Mouse (Mus musculus) adrenal gland, adult 18-20 months (tissue): ENCODE measurements at regions not wholly inside any gene's neighbourhood (a gene's known extent, or its start where the extent isn't known, plus 50 kb on each side); places are given as distances from the start of the nearest gene placed in this dataset.

Experiments used
- DNase-seq, 2 experiments: peaks; one replicate each; pipeline ENCODE4 v3.0.0; 2021 to 2022; ENCODE audit warnings: low spot score in 2 of 2

DNA sequence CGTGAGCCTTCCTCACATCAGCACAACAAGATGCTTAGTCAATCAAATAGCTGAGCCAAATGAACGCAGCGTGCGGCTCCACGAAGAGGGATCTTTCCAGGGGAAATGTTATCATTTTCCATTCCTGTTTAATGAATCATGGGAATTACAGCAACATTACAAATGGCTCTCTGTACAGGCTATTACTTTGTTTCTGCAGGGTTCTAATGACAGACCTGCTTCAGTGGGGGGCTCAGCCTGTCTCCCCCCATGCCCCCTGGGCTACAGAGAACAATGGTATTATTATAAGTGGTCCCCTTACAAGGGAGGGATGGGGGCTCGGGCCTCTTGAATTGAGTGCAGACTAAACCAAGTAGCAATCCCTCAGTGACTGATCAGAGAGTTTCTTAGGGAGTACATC is 144.3 kb upstream of the Csf3r start:
- no peak for DNase-seq

DNA sequence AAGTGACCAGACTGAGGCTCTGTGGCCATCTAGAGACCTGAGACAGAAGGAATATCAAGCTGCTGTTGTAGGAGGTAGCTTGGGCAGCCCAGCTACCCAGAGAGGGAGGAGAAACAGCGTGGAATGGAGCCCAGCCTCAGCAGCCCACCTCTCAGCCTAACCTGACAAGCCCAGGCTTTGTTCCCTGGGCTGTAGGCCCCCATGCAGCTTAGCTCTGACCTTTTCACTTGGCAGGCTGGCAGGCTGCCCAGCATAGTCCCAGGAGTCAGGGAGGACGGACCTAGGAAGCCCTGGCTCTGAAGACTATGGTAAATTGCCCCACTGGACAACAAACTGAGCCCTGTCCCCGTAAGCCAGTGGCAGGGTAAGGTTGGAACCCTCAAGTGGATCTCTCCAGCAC is 141.8 kb upstream of the Csf3r start:
- peak; percentile 46 to 52 for DNase-seq

DNA sequence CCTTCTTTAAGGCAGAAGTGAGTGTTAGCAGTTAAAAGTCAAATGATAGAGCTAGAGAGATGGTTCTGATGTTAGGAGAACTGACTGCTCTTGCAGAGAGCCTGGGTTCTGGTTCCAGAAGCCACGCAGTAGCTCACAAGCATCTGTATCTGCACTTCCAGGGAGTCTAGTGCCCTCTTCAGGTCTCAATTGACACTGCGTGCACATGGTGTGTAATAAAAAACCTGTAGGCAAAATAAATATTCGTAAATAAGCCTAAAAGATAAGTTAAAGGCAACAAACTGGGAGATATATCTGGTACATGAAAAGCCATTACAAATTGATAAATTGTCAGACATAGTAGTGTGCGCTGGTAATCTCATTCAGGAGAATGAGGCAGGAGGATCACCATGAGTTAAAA is 133.8 kb upstream of the Csf3r start:
- DNase-seq: no peak

- DNase-seq: no peak
Measured at GRCm38 (mm10) chr4:125893139-125893538, 131.2 kb upstream of the Csf3r start.

DNA sequence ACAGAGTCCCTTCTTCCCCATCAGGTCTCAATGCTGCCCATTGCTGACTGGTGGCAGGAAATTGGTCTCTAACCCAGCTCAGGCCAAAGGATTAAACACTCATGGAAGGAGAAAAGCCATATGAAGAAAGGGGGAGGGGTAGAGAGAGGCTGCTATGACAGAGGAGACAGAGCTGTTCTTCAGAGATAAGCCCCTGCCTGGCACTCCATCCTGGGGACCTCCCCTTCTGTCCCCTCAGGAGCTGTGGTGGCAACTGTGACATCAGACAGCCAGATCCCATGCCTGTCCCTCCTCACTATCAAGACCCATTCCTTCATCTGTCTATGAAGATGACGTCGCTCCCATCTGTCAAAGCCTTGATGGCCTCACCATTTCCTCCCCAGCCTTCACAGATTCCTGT is 126.6 kb upstream of the Csf3r start:
- DNase-seq: no peak

DNA sequence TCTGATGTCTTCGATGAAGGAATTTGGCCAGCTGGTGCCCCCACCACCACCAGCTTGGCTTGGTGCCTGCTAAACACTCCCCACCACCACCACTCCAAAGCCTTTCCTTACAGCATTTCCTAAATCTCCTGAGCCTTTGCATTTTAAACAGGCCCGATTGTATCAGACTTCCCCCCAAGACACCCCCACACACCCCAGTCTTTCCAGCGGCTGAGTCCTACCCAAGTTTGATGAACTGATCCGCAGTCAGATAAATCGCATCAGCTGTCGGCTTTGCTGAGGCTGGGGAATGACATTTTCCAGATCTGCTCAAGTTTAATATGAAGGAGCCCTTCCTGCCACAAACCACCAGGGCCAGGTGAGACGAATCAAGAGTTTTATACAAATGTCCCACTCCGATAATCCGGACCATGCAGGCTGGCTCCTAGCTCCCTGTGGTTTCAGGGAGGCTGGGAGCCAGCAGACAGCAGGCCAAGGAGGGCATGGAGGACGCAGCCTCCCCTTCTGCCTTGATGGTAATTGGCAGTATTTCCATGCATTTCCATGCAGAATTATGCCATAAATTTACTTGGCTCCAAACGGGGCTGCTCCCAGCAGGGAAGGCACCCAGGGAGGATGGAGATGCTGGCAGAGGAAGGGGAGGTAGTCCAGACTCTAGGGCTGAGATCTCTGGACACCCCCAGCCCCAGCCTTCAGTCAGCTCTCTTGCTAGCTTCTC is 125.6 kb upstream of the Csf3r start:
- DNase-seq: no peak

DNA sequence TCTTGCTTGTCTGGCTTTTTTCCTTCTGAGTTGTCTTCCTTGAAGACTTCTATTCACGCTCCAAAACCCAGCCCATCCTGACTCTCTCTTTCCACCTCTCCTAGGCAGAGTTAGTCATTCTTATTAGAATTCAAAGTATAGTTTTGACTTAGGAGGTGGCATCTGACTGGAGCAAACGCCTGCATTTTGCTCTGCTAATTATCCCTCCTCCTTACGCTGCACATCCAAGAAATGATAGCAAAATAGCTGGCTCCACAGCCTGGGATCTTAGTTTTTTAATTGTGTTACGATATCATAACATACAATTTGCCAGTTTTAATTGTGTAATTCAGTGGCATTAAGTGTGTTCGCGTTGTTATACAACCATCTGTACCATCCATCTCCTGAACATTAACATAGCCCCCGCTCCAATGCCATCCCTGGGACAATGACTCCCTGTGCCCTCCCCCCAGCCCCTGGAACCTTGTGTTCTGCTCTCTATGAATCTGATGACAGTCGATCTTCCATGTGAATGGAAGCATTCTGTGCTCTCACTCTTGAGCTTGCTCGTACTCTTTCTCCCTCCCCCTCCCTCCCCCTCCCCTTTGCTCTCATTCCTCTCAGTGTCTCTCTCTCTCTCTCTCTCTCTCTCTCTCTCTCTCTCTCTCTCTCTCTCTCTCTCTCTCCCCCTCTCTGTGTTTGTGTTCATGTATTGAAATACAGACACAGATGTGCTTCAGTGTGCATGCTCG is 122.6 kb upstream of the Csf3r start:
- DNase-seq: no peak

GRCm38 (mm10) chr4:125906296-125906695 is 118.1 kb upstream of the Csf3r start:
- DNase-seq: no peak

DNA sequence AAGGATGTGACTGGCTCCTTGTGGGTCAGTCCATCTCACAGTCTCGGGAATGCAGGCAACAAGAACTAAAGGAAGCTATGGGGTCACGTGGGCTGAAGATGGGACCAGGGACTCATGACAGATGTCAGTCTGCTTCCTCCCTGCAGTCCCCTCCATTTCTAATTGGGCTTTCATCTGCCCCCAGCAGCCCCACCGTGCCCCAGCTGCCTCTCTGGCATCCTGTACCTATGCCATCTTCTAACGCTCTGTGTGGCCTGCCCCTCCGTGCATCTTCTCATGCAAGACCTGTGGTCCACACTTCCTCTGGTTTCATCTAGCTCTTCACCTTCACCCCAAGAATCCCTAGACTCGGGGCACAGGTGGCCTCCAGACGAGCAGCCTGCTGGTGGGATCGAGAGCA is 115.4 kb upstream of the Csf3r start:
- no peak for DNase-seq

DNA sequence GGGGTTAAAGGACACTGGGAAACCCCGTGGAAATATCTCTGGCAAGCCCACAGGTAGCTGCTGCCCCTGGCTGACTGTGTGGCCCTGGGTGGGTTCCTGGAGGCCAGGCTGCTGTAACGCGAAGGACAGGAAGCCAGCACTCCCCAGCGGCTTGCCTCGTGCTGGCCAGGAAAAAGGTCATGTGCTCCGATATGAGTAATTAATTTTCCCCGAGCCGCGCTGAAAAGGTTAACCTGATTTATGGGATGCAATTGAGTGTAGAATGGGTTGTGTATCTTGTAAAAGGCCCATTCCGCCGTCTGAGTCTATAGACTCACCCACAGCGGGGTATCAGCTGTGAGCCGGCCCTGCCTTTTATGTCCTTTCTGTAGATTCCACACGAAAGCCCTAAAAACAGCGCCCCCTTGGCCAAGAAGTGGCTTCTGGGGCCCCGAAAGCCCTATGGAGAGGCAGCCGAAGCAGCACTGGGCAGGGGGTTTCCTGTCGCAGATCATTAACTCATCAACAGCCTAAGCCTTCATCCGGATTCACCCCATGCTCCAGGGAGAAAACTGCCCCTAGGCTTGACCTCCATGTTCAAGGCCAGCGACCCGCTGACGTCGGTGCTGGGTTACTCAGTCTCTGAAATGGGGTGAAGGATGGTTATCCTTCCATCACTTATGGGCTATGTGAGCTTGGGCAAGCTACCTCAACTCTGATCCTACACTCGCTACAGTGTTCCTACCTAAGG is 112.6 kb upstream of the Csf3r start:
- DNase-seq: peak; percentile 34 to 68

DNA sequence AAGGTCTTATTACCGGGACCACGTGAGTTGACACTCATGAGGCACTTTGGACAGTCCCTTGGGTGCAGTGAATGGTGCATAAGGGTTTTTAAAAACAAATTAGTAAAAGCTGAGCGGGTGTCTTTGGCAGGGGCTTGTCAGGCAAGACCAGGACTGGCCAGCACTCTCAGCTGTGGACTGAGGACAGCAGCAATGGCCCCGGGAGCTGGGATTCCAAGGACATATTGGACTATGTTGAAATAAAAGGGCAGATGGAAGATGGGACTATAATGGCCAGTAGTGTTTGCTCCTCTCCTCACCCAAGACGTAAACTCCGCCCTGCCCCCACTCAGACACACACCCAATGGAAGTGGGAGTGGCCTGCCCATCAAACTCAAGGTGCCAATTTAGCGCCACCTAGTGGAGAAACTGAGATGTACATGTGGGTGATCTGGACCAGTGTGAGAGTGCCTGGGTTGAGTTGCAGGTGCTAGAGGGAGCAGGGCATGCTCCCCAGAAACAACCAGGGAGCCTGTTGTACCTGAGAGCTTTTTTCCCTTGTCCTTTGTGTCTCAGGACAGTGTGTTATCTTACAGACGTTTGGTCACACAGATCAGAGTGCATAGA is 111.8 kb upstream of the Csf3r start:
- DNase-seq: peak; percentile 44 to 58

- DNase-seq: no peak
Measured at GRCm38 (mm10) chr4:125915166-125915565, 109.2 kb upstream of the Csf3r start.

DNA sequence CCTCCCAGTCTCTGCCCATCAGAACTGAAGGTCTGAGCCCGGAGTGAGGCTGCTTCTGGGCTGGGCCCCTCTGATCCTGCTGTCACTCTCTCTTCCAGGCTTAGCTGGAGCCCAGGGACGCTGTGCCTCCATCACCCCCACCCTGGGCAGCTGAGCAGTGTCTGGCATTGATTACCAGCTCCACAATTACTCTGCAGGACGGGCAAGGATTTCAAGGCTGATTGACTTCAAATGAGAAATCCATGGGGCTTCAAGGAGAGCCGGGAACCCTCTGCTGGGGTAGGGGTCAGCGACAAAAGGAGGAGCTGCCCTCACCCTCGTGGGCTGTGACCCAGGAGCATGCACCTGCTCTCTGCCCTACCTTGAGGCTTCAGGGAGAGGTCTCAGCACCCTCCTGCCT is 107.1 kb upstream of the Csf3r start:
- DNase-seq: no peak

GRCm38 (mm10) chr4:125921550-125922316 is 102.6 kb upstream of the Csf3r start:
- peak; percentile 53 to 63 for DNase-seq

DNA sequence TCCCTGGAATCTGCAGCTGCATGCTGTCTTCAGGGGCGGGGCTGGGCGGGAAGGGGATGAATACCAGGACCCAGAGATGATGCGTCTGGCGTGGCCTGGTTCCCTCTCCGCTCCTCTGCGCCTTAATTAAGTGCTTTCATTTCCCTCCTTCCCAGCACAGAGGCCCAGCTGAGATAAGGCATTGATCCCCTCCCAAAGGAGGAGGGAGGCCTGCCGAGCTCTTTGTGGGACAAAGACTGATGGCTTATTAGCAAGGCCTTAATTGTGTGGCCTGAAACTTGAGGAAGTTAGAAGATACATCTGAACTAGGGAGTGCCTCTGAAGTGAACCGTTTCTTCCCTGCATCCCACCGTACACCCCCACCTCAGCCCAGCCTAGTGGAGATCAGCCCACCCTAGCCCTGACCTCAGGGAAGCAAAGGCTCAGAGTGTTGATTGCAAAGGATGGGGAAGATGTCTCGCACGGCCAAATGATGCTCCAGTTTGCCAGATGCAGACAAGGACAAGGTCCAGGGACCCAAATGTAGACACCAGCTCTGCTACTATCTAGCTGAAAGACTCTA is 102.0 kb upstream of the Csf3r start:
- no peak for DNase-seq

DNA sequence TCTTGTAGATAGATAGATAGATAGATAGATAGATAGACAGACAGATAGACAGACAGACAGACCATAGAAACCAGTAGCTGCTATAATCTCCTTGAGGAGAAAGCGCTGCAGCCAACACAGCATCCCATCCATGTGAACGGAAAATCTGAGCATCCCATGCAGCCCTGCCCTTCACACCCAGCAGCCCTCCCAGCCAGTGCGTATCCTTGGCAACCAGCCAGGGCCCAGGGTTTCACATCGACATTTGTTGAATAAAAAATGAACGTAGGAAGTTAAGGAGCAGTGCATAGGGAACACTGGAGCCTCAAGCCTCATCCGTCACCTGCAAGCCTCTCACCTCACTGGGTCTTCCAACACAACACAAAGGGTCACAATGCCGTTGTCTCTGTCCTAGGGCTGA is 101.1 kb upstream of the Csf3r start:
- DNase-seq: no peak

DNA sequence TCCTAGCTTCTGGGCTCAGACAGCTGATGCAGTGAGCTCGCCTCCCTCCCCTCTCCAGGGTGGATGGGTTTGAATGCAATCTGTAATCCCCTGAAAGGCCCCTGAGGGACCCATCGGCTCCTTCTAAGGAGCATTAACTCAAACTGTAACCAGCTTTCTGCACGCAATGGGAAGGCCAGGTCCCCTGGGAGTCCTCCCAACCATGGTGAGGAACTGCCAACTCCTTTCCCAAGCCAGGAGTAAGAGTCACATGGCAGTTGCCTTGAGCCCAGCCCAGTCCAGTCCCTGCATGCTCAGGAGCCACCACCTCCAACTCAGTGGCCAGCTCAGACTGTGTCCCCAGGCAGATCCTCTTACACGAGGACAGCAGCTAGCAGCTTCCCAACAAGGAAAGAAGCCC is 96.2 kb upstream of the Csf3r start:
- no peak for DNase-seq

DNA sequence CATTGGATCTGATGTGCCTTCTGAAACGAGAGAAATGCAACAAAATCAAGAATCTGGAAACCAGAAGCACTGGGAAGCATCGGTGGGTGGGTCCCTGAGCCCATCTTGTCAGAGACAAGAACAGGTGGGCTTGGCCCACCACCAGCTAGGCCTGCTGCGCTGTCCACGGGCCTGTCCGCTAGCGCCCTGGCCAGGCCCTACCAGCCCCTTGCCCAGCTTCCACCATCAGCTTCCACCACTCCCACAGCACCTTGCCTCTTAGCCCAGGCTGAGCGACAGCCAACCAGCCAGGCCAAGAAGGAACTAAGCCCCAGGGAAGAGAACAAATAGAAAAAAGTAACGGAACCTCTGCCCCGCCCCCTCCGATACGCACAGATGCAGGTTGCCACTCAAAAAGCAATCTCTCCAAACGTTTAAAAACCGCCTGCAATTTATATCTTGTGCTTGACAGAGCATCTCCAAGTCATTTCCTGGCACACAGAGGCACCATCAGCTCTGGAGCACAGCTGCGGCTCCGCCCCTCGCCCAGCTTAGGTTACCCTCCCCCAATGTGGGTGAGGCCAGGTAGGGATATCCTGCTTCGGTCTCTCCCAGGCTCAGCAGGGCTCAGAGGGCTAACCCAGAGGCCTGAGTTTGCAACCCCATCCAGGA is 95.1 kb upstream of the Csf3r start:
- no peak for DNase-seq

DNA sequence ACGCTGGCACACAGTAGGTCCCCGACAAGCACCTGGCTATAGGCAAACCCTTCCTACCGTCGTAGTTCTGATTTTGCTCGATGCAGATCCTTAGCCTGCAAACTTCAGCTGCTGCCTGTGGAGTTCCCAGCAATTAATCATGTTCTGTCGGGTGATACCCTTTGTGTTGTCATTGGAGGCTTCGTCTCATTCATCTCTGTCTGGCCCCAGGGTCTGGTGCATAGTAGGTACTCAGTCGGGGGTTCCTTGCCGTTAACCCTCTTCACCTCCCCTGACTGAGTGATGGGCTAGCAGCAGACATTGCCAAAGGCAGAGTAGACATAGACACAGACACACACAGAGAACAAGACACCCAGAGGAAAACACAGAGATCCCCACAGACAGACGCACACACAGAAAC is 93.6 kb upstream of the Csf3r start:
- no peak for DNase-seq

- DNase-seq: no peak
Measured at GRCm38 (mm10) chr4:125931321-125931720, 93.0 kb upstream of the Csf3r start.
